Mouse (Mus musculus): ENCODE data around the gene Sh3d19. TPM values are rescaled to one million over a fixed set of nuclear protein-coding genes. Genes with fewer than 3 reads are reported as not detected.

Sh3d19 gene
- total RNA-seq, 4 experiments from 2014 or later = 14.3 to 26.2 (median 18.1) TPM

DNA sequence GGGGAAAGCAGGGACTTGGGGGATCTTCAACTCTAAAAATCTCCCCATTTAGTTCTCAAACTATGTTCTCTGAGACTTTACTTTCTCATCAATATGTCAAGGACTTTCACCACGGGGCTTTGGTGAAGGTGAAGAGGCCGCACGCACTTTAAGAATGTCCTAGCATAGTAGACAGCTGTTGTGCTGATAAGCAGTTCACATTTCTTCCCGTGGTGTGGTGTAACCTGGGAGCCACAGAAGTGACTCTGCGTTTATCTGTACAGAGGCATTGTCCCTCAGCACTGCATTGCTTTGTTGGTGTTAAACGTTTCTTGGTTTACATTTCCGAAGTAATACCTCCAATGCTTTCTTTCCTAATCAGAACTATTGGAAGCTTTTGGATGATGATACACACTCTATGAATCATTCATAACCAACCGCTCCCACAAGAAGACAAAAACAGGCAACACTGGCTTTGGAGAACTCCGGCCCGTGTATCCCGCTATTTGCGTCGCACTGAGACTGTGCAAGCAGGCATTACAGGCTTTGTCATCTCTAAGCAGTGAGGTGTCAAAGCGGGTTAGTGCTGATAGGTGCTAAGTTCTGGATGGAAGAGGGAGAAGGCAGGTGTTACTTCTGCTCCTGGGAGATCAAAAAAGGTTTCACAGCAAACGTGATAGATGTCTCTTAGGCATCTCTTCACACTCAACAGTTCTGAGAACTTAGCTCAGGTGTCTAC lies 57.9 kb downstream of the Sh3d19 start:
- no peak for DNase-seq

GRCm38 (mm10) chr3:86030566-86030965 lies 59.7 kb downstream of the Sh3d19 start:
- no peak for DNase-seq

DNA sequence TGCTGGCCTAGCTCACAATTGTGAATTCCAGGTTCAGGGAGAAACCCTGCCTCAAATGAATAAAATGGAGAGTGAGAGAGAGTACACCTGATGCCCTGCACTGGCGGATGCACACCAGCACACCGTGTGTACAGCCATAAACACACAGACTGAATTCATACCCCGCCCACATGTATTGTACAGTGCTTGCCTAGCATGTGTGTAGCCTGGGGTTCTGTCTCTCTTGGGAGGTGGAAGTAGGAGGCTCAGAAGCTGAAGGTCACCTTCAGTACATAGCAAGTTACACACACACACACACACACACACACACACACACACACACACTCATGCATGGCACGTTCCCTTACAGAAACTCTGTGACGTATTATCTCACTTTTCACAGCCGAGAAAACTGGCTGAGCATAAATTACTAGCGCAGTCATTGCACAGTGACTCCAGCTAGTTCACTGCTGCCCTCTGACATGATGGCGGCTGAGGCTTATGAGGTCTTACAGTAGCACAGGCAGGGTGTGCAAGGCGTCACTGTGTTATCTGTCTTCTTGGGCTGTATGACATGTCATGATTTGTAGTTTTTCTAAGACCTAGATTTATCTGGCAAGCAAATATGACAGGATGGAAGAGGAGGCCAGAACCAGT lies 62.7 kb downstream of the Sh3d19 start:
- no peak for DNase-seq

- no peak for DNase-seq
Measured at GRCm38 (mm10) chr3:86037926-86038484, 67.1 kb downstream of the Sh3d19 start.

- no peak for DNase-seq
Measured at GRCm38 (mm10) chr3:86038648-86039047, 67.7 kb downstream of the Sh3d19 start.

- peak; percentile 14 for DNase-seq
Measured at GRCm38 (mm10) chr3:86040286-86041201, 69.6 kb downstream of the Sh3d19 start.

DNA sequence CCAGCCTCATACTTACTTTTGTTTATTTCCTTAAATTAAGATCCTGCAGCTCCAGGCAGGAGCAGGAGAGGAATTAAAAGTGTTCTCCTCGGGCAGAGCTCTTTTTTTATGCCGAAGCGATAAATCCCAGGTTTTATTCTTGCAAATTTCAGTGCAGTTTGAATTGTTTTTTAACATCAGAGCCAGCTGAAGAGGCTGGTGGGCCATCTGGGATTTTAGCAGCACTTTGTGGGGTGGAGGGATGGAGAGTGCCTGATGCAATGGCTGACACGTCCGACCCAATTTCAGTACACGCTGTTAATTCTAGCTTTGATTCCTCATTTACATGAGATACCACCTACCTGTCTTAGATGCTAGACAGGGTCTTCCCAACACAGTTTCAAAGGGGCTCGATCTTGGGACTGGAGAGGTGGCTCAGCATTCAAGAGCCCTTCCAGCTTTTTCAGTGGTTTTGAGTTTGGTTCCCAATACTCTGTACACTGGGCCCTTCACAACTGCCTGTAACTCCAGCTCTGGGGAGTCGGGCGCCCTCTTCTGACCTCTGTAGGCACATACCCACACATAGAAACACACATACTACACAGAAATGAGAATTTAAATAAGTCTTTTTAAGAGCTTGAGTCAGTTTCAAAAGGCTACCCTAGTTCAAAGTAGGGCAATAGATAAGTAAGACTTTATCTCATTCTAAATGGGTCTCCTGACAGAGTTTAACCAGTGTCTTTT lies 76.9 kb downstream of the Sh3d19 start:
- no peak for DNase-seq

DNA sequence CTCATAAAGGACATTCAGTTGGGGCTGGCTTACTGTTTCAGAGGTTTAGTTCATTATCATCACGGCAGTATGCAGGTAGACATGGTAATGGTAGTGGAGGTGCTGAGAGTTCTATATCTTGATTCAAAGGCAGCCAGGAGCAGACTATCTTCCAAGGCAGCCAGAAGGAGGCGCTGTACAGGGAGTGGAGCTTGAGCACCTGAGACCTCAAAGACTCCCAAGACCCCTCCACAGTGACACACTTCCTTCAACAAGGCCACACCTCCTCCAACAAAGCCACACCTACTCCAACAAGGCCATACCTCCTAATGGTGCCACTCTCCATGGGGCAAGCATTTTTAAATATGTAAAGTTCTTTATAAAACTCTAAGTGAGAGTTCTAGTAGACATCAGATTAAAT lies 78.1 kb downstream of the Sh3d19 start:
- DNase-seq = no peak

- DNase-seq = peak; percentile 73
Measured at GRCm38 (mm10) chr3:86056678-86057077, 85.8 kb downstream of the Sh3d19 start.

DNA sequence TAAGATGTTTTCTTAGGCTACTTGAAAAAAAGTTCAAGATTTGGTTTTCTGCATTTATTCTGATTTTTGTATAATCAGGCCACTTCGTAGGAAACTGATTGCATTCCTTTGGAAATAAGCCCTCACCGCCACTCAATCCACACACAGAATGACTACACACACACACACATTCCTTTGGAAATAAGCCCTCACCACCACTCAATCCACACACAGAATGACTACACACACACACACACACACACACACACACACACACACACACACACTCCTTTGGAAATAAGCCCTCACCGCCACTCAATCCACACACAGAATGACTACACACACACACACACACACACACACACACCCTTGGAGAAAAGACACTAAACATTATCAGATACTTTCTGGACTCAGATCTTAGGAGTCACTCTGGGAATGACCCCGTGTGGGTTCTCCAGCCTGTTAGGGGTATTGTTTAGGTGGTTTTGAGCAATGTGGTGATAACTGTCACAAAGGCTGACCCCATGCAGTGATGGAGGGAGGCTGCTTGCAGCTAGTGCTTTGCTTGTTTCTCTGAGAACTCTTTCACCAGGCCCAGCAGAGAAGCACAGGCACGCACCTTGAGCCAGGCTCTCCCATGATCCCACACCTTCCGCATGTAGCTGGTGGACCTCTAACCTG lies 86.7 kb downstream of the Sh3d19 start:
- no peak for DNase-seq

GRCm38 (mm10) chr3:86069646-86070250 lies 98.8 kb downstream of the Sh3d19 start:
- DNase-seq = no peak

DNA sequence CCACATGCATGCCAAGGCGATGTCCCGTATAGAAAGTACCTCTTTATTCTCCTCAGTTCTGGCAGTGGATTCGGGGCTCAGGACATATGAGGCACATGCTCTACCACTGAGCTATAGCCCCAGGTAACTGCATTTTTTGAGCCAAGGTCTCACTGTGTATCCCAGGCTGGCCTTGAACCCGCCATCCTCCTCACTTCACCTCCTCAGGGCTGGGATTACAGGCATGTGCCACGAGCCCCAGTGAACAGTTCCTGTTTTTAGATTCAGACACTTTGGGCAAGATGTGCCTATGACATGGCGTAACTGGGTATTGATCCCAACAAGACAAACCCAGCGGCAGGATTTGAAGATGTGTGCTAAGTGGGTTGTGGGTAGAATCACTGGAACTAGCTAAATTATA lies 99.9 kb downstream of the Sh3d19 start:
- no peak for DNase-seq

DNA sequence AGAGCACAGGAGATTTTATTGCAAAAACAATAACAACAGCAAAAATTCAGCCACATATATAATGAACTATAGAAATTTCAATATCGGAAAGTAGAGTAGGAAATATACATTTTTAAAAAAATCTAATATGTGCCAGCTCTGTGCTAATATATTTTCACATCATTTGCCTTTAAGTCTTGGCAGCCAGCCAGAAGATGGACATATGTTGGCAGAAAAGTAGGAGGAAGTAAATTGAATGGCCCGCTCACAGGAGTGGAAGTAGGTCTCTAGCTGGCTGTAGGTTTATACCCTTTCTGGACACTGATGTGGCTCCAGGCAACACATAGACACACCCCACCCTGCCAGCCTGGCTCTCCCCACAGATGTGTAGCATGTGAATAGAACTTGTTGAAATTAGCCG lies 101.2 kb downstream of the Sh3d19 start:
- DNase-seq = no peak

GRCm38 (mm10) chr3:86072889-86073288 lies 102.0 kb downstream of the Sh3d19 start:
- no peak for DNase-seq

DNA sequence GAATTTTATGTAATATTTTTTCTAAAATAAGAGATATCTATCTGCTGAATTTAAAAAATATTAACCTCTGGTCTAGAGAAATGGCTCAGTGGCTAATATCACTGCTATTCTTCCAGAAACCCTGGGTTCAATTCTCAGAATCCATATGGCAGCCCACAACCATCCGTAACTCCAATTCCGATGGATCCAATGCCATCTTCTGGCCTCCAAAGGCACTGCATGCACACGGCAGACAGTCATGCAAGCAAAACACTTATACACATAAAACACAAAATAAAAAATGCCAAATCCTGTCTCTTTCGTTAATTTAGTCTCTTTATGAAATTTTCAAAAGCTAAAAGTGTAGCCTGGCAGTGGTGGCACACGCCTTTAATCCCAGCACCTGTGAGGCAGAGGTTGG lies 104.7 kb downstream of the Sh3d19 start:
- no peak for DNase-seq

GRCm38 (mm10) chr3:86076511-86077283 lies 105.8 kb downstream of the Sh3d19 start:
- DNase-seq = no peak

DNA sequence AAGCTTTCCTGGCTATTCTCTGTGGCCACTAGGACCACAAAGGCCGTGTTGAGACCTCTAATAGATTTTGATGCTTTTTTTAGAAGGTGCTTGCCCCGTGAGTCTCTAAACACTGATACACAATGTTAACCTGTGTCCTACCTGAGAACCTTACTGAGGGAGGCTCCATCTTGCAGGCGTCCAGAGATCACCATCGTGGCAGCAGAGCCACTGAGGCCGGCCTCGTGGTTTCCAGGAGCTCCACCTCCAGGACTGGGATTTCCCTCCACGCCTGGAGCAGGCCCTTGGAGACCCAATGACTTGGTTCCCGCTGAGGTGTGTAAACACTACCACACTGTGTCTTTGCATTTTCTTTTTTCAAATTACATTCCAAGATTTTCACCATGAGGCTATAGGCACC lies 112.1 kb downstream of the Sh3d19 start:
- DNase-seq = no peak

GRCm38 (mm10) chr3:86085001-86085400 lies 114.1 kb downstream of the Sh3d19 start:
- DNase-seq = no peak

GRCm38 (mm10) chr3:86087872-86088271 lies 117.0 kb downstream of the Sh3d19 start:
- DNase-seq = no peak

DNA sequence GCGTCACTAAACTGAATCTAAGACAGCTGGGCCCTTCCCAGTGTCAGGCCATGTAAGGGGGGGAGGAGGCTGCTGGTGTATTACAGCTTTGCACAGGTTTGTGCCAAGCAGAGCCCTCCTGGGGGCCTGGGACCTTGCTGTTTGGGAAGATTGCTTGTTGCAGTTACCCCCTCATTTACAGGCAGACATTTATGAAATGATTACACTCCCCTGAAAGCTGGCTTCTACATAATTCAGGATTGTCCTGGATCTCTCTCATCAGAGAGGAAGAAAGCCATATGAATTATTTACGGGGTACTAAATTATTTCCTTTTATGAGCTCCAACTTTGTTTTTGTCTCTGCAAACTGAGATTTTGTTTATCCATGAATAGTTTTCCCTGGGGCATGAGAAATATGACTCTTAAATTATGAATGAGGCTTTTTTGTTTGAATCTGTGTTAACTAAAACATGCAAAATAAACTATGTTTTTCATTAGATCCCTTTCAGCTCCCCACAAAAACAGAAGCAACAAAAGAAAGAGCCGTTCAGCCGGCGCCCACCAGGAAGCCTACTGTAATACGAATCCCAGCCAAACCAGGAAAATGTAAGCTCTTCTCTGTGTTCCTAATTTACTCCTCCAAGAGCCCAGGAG lies 122.4 kb downstream of the Sh3d19 start:
- no peak for DNase-seq
